In genomic region chrX:73765311-73765710, GRCm38 (mm10) we compare ENCODE assay signal across 9 mouse cellular contexts. TPM values are rescaled to one million over a fixed set of nuclear protein-coding genes. Genes with fewer than 3 reads are reported as not detected.
A peak's percentile ranks its signal among the peaks of the same experiment; 100 is the strongest.
DNase-seq lines count a peak whose midpoint lies in the region; ATAC-seq lines count a peak whose summit lies in the region.
"Had no signal": no experiment of that assay in that cellular context is flagged by ENCODE, and none has a peak within 500 bp of the region (broad histone marks: within the 10 kb centered on the region; RNA-seq: fewer than 3 reads in every experiment).

No protein-coding gene starts in this region.

- no peaks in the 10 kb centered on the region for H3K36me3 ChIP-seq in neural tube, embryonic 15.5 days
- H3K36me3 ChIP-seq in midbrain, embryonic 10.5 days: no peaks in the 10 kb centered on the region

- no peak overlapping the region for H3K4me3 ChIP-seq in neural tube, embryonic 15.5 days (replicated peaks)
- no peak overlapping the region for H3K4me3 ChIP-seq in midbrain, embryonic 10.5 days

- no peak overlapping the region for H3K27ac ChIP-seq in neural tube, embryonic 15.5 days (replicated peaks)
- no peak overlapping the region for H3K27ac ChIP-seq in midbrain, embryonic 10.5 days (replicated peaks)

- H3K4me2 ChIP-seq in neural tube, embryonic 15.5 days: no peak overlapping the region

- WGBS in neural tube, embryonic 15.5 days: 59% methylated on average over 1 of the region's 1 CpGs
- WGBS in midbrain, embryonic 10.5 days: 75% methylated on average over 1 of the region's 1 CpGs

- peak; percentile 28 for DNase-seq in right cerebral cortex, postnatal 14 days
- no peak for DNase-seq in right cerebral cortex, postnatal 4 days
- DNase-seq in gastrocnemius, postnatal 10 days: peak; percentile 47
- DNase-seq in kidney, postnatal 10 days: peak; percentile 83
- peak; percentile 71 for DNase-seq in skeletal muscle tissue, adult 2 months (ENCODE audit: low read depth, low spot score)
- DNase-seq in midbrain, embryonic 10.5 days (ENCODE audit: low spot score): no peak
- no peak for DNase-seq in c-Kit-positive CD71-positive TER-119-positive erythroid progenitor cells, embryonic 14.5 days (ENCODE audit: low spot score)

- H3K9ac ChIP-seq in neural tube, embryonic 15.5 days (replicated peaks): no peak overlapping the region

- ATAC-seq in neural tube, embryonic 15.5 days (ENCODE audit: low FRiP score): no peak
- ATAC-seq: midbrain, embryonic 16.5 days had no signal

- H3K4me1 ChIP-seq in neural tube, embryonic 15.5 days: no peaks in the 10 kb centered on the region
- no peaks in the 10 kb centered on the region for H3K4me1 ChIP-seq in midbrain, embryonic 10.5 days

- no peaks in the 10 kb centered on the region for H3K9me3 ChIP-seq in neural tube, embryonic 15.5 days (replicated peaks)
- 0 out of 2 replicates have a peak, but pooled peaks cover 5% of the 10 kb centered on the region for H3K9me3 ChIP-seq in midbrain, embryonic 10.5 days (replicated peaks)

- no peaks in the 10 kb centered on the region for H3K27me3 ChIP-seq in neural tube, embryonic 15.5 days (replicated peaks)
- no peaks in the 10 kb centered on the region for H3K27me3 ChIP-seq in midbrain, embryonic 10.5 days (ENCODE audit: low read depth, poor library complexity, severe bottlenecking)

RNA-seq across cellular contexts. Expression of gene Plxnb3, which starts 8.4 kb away (rescaled TPM):
- total RNA-seq in gastrocnemius, postnatal 10 days (2021): 1 to 10 TPM; 1.7 to 2.2 TPM
- 0.70 and 0.92 TPM in 2 replicates for polyA plus RNA-seq in neural tube, embryonic 15.5 days (2015; fragmentation: Nextera tagmentation; extraction: Ambion mirVana)
- polyA plus RNA-seq in midbrain, embryonic 10.5 days (2016; fragmentation: Nextera tagmentation; extraction: Ambion mirVana): 0.04 and 0.12 TPM in 2 replicates

RNA-seq across cellular contexts. Expression of gene Srpk3, which starts 8.9 kb away (rescaled TPM):
- total RNA-seq in gastrocnemius, postnatal 10 days (2021): 100 to 1,000 TPM in 1 of 2 experiments, 10 to 100 TPM in 1; 88.6 to 116 TPM
- 3.6 and 4.8 TPM in 2 replicates for polyA plus RNA-seq in neural tube, embryonic 15.5 days (2015; fragmentation: Nextera tagmentation; extraction: Ambion mirVana)
- polyA plus RNA-seq in midbrain, embryonic 10.5 days (2016; fragmentation: Nextera tagmentation; extraction: Ambion mirVana): 1.5 and 1.6 TPM in 2 replicates

RNA-seq across cellular contexts. Expression of gene Idh3g, which starts 21.4 kb away (rescaled TPM):
- total RNA-seq in gastrocnemius, postnatal 10 days (2021): 100 to 1,000 TPM; 272 to 320 TPM
- polyA plus RNA-seq in neural tube, embryonic 15.5 days (2015; fragmentation: Nextera tagmentation; extraction: Ambion mirVana): 276 TPM in 2 replicates
- polyA plus RNA-seq in midbrain, embryonic 10.5 days (2016; fragmentation: Nextera tagmentation; extraction: Ambion mirVana): 185 and 192 TPM in 2 replicates

RNA-seq across cellular contexts. Expression of gene Ssr4, which starts 21.5 kb away (rescaled TPM):
- total RNA-seq in gastrocnemius, postnatal 10 days (2021): 100 to 1,000 TPM; 106 to 110 TPM
- 158 and 163 TPM in 2 replicates for polyA plus RNA-seq in neural tube, embryonic 15.5 days (2015; fragmentation: Nextera tagmentation; extraction: Ambion mirVana)
- 122 and 123 TPM in 2 replicates for polyA plus RNA-seq in midbrain, embryonic 10.5 days (2016; fragmentation: Nextera tagmentation; extraction: Ambion mirVana)

RNA-seq across cellular contexts. Expression of gene Abcd1, which starts 48.9 kb away (rescaled TPM):
- total RNA-seq in gastrocnemius, postnatal 10 days (2021): 10 to 100 TPM; 21.8 to 24.7 TPM
- 13.6 and 15.5 TPM in 2 replicates for polyA plus RNA-seq in neural tube, embryonic 15.5 days (2015; fragmentation: Nextera tagmentation; extraction: Ambion mirVana)
- polyA plus RNA-seq in midbrain, embryonic 10.5 days (2016; fragmentation: Nextera tagmentation; extraction: Ambion mirVana): 10.9 and 11.5 TPM in 2 replicates

Comparison
In these comparisons a context has a peak if more than half of its experiments do, and no peak if none do; other contexts are left out.
1. DNase-seq: peak in right cerebral cortex, postnatal 14 days (single experiment), gastrocnemius, postnatal 10 days (single experiment), kidney, postnatal 10 days (single experiment) and skeletal muscle tissue, adult 2 months (single experiment); none in right cerebral cortex, postnatal 4 days (single experiment), midbrain, embryonic 10.5 days (single experiment) and c-Kit-positive CD71-positive TER-119-positive erythroid progenitor cells, embryonic 14.5 days (single experiment).